Mouse (Mus musculus): ENCODE measurements around the gene Smco2.

DNA sequence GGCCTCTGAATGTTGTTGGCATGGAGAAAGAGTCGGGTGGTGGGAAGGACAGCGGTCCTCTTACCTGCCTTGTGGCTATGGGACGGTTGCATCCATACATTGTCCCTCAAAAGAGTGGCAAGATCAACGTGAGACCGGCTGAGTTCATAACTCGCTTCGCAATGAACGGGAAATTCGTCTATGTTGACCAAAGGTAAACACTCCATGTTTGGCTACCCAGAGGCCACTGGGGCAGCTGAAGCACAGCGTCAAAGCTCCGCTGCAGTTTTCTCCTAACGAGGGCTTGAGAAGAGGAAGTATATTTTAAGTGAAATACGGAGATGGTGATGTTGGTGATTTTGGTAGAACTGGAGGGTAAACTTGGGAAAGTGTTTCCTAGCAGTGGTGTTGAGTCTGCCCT is 27.9 kb upstream of the Smco2 start:
- TF ChIP-seq CTCF (IDR thresholded peaks at IDR 0.05) (no peak), EP300 (IDR thresholded peaks at IDR 0.05) (no peak)

All from lung, postnatal 0 days (tissue).